Mouse (Mus musculus): ENCODE measurements at regions not wholly inside any gene's neighbourhood (a gene's known extent, or its start where the extent isn't known, plus 50 kb on each side); places are given as distances from the start of the nearest gene placed in this dataset.
A peak's percentile ranks its signal among the peaks of the same experiment; 100 is the strongest.

DNA sequence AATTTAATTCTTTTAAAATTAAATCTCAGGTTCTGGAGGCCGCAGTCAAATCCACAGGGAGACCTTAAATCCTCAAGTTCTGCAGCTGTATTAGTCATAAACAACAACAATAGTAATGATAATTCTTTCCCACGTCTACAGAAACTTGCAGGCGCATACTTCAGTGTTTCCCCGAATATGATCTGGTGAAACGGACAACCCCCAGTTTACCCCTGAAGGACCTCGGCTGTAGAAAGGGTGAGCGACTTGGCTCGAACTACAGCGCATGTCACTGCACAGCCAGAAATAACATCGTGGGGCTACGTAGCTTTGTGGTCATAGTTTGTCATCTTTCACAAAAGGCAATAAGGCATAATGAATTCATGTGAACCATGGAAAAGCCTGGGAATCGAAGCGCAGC lies 105.0 kb upstream of the Zeb2 start:
- Histone ChIP-seq H3K27ac (ENCODE audit: control insufficient read depth, low read depth, low read length) (no peak overlapping the region), H3K4me1 (ENCODE audit: control insufficient read depth in 1 of 2, insufficient read depth in 2 of 2, low read length in 2 of 2) (no peaks in the 10 kb centered on the region), H3K27me3 (ENCODE audit: control insufficient read depth in 1 of 2, insufficient read depth in 2 of 2, low read length in 2 of 2) (no peaks in the 10 kb centered on the region), H3K9ac (ENCODE audit: control insufficient read depth, low read depth, low read length, poor library complexity, severe bottlenecking) (no peak overlapping the region), H3K9me3 (replicated peaks; ENCODE audit: insufficient read depth, low read length) (no peaks in the 10 kb centered on the region), H3K36me3 (ENCODE audit: control insufficient read depth in 1 of 2, insufficient read depth in 2 of 2, low read length in 2 of 2) (no peaks in the 10 kb centered on the region), H3K79me2 (ENCODE audit: control insufficient read depth, insufficient read depth, low read length, poor library complexity) (no peaks in the 10 kb centered on the region), H3K4me3 (ENCODE audit: control insufficient read depth in 1 of 2, insufficient read depth in 1 of 2, low read depth in 2 of 2, low read length in 2 of 2) (no peak overlapping the region)
- no peak for DNase-seq (ENCODE audit: low read depth, low spot score)
- TF ChIP-seq NELFE (IDR thresholded peaks at IDR 0.05; ENCODE audit: low read depth, low read length) (no peak), ETS1 (IDR thresholded peaks at IDR 0.05; ENCODE audit: low read depth, low read length) (no peak), CHD1 (IDR thresholded peaks at IDR 0.05; ENCODE audit: low read depth, low read length) (no peak), MAZ (IDR thresholded peaks at IDR 0.05; ENCODE audit: low read depth, low read length) (no peak), MAX (IDR thresholded peaks at IDR 0.05; ENCODE audit: low read length) (no peak)

DNA sequence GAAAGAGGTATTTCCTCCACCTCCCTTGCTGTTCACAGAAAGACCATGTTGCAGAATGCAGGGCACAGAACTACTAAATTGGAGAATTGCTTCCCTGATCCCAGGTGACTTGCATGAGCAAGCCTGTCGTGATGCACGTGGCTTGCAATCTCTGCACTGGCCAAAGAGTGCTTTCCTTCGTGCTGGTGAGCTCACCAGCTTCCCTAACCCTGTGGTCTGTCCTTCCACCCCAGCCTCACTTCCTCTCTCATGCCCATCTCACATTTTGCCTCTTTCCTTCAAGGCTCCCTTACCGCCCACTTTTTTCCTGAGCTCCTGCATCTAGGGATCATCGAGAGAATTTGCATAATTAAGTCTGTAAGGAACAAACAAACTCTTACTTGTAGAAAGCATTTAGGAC lies 102.7 kb upstream of the Zeb2 start:
- H3K9ac ChIP-seq (ENCODE audit: control insufficient read depth, low read depth, low read length, poor library complexity, severe bottlenecking): no peak overlapping the region
- TF ChIP-seq E2F4 (IDR thresholded peaks at IDR 0.05; ENCODE audit: borderline replicate concordance, low read depth, low read length) (no peak), USF1 (IDR thresholded peaks at IDR 0.05; ENCODE audit: low read depth, low read length) (no peak), SIN3A (IDR thresholded peaks at IDR 0.05; ENCODE audit: low read length) (no peak), POLR2A (IDR thresholded peaks at IDR 0.05; ENCODE audit: control insufficient read depth in 1 of 2, insufficient read depth in 1 of 2, low read depth in 1 of 2, low read length in 2 of 2, poor library complexity in 1 of 2) (no peak), JUND (IDR thresholded peaks at IDR 0.05; ENCODE audit: low read depth, low read length) (no peak), RCOR1 (IDR thresholded peaks at IDR 0.05; ENCODE audit: low read depth, low read length) (no peak)
- no peaks in the 10 kb centered on the region for H3K9me3 ChIP-seq (replicated peaks; ENCODE audit: insufficient read depth, low read length)
- no peaks in the 10 kb centered on the region for H3K4me1 ChIP-seq (ENCODE audit: control insufficient read depth in 1 of 2, insufficient read depth in 2 of 2, low read length in 2 of 2)
- no peak overlapping the region for H3K4me3 ChIP-seq (ENCODE audit: control insufficient read depth in 1 of 2, insufficient read depth in 1 of 2, low read depth in 2 of 2, low read length in 2 of 2)
- no peaks in the 10 kb centered on the region for H3K36me3 ChIP-seq (ENCODE audit: control insufficient read depth in 1 of 2, insufficient read depth in 2 of 2, low read length in 2 of 2)
- H3K79me2 ChIP-seq (ENCODE audit: control insufficient read depth, insufficient read depth, low read length, poor library complexity): no peaks in the 10 kb centered on the region
- H3K27ac ChIP-seq (ENCODE audit: control insufficient read depth, low read depth, low read length): no peak overlapping the region
- DNase-seq (ENCODE audit: low read depth, low spot score): no peak
- H3K27me3 ChIP-seq (ENCODE audit: control insufficient read depth in 1 of 2, insufficient read depth in 2 of 2, low read length in 2 of 2): no peaks in the 10 kb centered on the region

DNA sequence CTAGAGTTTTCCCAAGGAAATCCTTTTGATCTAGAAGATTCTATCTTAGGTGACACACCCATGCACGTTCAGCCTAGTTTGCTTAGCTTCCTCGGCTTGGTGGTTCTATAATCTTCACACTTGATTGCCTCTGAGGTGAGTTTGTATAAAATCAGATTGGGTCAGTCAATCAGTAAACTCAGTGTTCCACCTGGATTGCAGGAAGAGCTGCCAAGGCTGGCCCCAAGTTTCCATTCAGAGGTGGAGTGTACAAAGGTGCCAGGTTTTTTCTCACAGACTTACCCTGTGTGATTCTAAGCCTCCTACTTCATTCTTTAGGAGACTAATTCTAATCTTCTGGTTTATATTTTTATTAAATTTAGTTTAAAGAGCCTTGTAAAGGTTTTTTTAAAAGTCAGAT lies 95.6 kb upstream of the Zeb2 start:
- Histone ChIP-seq H3K79me2 (ENCODE audit: control insufficient read depth, insufficient read depth, low read length, poor library complexity) (no peaks in the 10 kb centered on the region), H3K4me1 (ENCODE audit: control insufficient read depth in 1 of 2, insufficient read depth in 2 of 2, low read length in 2 of 2) (0 out of 4 replicates have a peak, but pooled peaks cover 0 to 2% of the 10 kb centered on the region in 2 experiments), H3K9me3 (replicated peaks; ENCODE audit: insufficient read depth, low read length) (no peaks in the 10 kb centered on the region), H3K9ac (ENCODE audit: control insufficient read depth, low read depth, low read length, poor library complexity, severe bottlenecking) (no peak overlapping the region), H3K27me3 (ENCODE audit: control insufficient read depth in 1 of 2, insufficient read depth in 2 of 2, low read length in 2 of 2) (no peaks in the 10 kb centered on the region), H3K36me3 (ENCODE audit: control insufficient read depth in 1 of 2, insufficient read depth in 2 of 2, low read length in 2 of 2) (peaks cover 0 to 6% of the 10 kb centered on the region in 2 experiments; a peak in 1 of 4 replicates), H3K27ac (ENCODE audit: control insufficient read depth, low read depth, low read length) (no peak overlapping the region), H3K4me3 (ENCODE audit: control insufficient read depth in 1 of 2, insufficient read depth in 1 of 2, low read depth in 2 of 2, low read length in 2 of 2) (no peak overlapping the region)
- TF ChIP-seq GATA1 (IDR thresholded peaks at IDR 0.05; ENCODE audit: low read depth, low read length): 0 out of 2 replicates have a peak, but pooled peaks have one; percentile 9
- TF ChIP-seq SMC3 (IDR thresholded peaks at IDR 0.05; ENCODE audit: low read depth, low read length): no peak
- DNase-seq (ENCODE audit: low read depth, low spot score): no peak
